Mouse (Mus musculus) layer of hippocampus, postnatal 14 days (tissue): ENCODE measurements around the gene Rpp38. TPM values are rescaled to one million over a fixed set of nuclear protein-coding genes. Genes with fewer than 3 reads are reported as not detected.

ENCODE experiments used
- DNase-seq, 2 experiments: peaks; one replicate each; pipeline ENCODE4 v3.0.0; 2021 to 2022; ENCODE audit warnings: low spot score in 2 of 2, mixed read lengths in 1 of 2
- total RNA-seq, 2 experiments: library from RNA; stranded (reverse); gene quantifications; 2 replicates each; pipeline ENCODE4 v1.2.3; 2021

The Rpp38 gene
- total RNA-seq, 2 experiments from 2014 or later: 7.5 to 9.7 TPM

DNA sequence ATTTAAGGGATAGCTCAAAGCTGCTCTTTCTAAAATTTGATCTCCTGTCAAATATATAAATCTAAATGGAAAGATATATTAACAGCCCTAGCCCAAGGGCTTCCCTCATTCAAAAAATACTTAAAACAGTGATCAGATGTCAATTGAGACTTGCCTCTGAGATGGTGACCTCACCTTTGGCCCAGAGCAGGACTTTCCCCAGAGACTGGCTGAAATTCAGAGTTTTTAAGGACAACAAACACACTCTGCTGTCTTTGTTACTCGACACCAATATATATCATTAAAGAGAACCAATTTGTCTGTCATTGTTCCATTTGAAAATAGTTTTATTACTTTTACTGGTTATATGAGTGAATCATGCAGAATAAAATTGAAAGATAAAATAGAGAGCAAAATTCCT, 42.9 kb downstream of the Rpp38 start:
- DNase-seq: no peak

DNA sequence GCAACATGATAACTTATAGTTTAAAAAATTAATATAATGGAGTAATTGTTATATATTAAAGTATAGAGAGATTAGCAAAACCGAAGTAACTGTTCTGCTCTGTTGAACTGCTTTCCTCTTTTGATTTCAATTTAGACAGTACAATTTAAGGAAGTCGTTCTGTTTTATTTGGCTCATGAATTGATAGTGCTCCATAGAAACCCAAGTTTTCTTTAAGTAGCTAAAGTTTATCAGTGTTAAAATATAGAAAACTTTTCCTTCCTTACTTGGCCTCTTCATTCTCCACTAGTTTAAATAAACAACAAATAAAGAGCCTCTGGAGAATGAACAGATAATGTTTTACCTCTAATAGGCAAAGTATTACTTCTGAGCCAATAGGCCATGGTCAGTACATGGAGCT, 46.2 kb downstream of the Rpp38 start:
- DNase-seq: no peak

DNA sequence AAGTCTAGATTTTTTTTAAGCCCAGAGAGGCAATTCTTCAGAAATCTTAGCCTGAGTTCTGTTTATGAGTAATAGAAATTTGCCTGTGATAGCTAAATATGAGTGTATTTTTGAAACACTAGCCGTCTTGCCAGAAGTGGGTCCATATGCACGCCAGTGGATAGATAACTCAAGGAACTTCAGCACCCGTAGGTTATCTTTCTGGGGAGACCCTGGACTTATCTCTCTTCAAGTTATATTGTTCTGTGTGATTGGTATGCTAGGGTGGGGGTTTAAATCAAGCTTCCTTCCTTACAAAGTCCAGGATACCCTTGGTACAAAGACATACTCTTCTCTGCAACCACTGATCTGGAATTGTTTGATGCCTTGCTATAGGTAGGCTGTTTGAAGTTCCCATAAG, 46.7 kb downstream of the Rpp38 start:
- no peak for DNase-seq

DNA sequence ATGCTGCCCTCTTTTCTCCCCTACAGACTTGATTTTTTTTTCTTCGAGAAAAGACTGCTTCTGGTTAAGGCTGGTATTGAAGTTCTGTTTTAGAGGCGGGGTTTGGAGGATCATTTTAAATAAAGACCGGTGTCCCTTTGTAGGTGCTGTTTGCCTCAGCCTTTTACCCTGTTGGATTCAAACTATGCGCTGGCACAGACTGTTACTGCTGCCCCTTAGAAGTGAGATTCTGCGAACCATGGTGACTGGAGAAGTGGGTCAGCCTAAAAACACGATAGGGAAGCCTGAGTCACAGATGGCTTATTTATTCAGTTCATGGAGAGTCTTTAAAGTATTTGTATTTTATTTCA, 47.3 kb downstream of the Rpp38 start:
- peak in 1 of 2 experiments; percentile 29 for DNase-seq

DNA sequence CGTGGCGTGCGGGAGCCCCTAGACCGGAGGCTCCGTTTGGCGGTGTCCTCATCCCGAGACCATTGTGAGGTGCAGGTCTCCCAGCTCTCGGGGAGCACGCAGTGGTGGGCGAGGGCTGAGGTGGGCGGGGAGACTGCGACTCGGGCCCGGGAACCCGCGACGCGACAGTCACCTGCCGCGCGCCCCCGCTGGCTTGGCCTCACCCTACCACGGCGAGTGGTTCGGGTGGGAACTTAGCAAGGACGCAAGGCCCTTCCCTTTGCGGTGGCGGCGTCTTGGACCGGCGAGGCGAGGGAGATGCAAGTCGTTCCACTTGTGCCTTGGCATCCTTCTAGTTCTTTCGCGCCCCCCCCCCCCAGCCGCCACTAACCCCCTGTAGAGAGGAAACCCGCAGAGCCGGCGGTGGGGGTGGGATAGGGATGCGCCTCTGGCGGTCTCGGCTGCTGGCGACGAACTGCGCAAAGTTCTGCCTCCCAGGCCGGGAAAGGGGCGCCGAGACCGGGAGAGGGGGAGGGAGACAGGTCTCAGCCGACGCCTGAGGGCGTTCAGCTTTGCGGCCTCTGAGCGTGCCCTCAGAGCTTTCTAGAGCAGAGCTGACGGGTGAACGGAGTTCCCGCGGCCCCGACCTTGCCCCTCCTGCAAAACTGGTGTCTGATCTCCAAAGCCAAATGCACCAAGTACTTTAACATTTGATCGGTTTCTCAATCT, 47.8 kb downstream of the Rpp38 start:
- DNase-seq: peak in 1 of 2 experiments; percentile 62

DNA sequence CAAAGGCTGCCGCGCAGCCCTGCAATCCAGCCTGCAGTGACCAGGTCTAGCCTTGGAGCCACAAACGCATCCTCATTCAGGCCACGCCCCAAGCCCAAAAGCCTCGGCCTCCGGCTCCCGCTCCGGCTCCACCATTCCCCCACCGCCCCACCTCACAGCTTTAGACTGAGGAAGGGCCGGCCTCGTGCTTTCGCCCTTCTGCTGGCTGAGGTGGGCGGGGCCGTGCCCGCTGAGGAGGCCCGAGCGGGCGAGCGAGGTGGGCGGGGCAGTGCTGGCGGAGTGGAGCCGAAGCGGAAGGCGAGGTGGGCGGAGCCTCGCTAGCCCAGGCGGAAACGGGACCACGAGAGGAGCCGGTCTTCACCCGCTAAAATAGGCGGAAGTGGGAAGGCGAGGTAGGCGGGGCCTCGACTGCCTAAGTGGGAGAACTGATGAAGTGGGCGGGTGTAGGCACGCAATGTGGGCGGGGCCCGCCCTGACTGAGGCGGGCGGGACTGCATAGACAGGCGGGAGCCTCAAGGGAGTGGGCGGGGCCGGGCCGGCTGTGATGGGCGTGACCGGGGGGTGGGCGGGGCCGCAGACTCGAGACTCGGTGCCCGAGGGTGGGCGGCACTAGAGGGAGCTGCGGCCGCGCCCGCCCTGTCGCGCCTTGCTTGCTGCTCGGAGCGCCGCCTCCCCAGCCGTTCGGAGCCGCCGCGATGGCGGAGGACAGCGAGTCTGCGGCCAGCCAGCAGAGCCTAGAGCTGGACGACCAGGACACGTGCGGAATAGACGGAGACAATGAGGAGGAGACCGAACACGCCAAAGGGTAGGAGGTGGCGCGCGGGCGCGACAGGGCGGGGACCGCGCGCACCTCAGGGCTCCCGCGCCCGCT, 48.6 kb downstream of the Rpp38 start, which contains the start of gene Nmt2:
Gene Nmt2 (plus strand): TSS at position 611 of the 871 bp plus-strand sequence.
- DNase-seq: peak; percentile 98 to 99

DNA sequence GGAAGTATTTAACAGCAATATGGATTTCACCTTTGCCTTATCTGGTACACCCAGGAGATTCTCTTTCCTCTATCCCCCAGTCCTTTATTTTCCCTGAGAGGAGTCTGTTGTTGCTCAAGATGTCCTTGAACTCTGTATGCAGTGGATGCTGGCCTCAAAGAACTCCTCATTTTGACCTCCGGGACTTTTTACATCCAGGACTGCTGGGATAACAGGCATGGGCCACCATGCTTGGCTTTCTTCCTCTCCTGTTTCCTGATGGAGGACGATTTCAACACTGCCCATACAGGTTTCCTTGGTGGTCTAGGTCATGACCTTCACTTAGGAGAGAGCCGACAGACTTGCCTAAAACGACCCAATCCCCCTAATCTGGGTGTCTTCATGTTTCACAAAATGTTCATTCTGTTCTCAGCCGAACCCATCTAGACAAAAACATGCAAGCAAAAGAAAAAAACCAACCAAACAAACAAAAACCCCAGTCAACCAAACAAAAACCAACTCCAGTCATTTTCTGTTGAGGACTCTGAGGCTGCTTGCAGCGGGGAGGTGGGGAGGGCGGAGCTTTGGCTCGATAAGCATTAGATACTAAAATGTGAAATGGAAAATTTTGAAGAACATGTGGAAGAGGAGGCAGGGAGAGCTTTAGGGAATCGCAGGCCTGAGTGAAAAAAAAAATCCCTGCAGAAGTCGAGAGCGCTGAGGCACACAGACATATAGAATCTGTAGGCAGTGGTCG, 49.4 kb downstream of the Rpp38 start:
- DNase-seq: no peak

DNA sequence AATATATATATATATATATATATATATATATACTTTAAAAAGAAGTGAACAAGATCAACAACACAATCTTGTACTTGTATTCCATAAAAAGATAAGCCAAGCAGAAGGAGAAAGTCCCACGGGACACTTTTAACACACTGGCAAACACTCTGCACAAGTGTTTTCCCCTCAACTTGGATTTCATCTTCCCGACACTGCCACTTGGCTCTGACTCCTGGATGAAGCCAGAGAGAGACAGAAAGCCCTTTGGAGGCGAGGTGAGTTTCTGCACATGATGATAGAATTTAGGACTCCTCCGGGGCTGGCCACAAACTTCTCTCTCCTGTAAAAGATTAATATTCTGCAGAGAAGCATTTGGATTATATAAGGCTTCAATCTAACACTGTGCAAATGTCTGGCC, 51.1 kb downstream of the Rpp38 start:
- DNase-seq: no peak

Other genes starting within 250 kb of the Rpp38 start
- 10 to 100 TPM; 62.1 to 65.9 TPM for gene Fam171a1, start 218.4 kb downstream of the Rpp38 start, total RNA-seq
- gene Nmt2, start 48.4 kb downstream of the Rpp38 start, total RNA-seq: 10 to 100 TPM; 71.5 to 73.1 TPM
- 1 to 10 TPM; 1.6 to 1.9 TPM for gene Acbd7, start 3.5 kb upstream of the Rpp38 start, total RNA-seq
- gene Olah, start 64.6 kb upstream of the Rpp38 start, total RNA-seq: not detected
- 1 to 10 TPM; 5.5 to 5.9 TPM for gene Meig1, start 90.0 kb upstream of the Rpp38 start, total RNA-seq
- gene Dclre1c, start 91.5 kb upstream of the Rpp38 start, total RNA-seq: 10 to 100 TPM in 1 of 2 experiments, 1 to 10 TPM in 1; 9.8 to 12.9 TPM
- 1 to 10 TPM; 3.2 to 3.4 TPM for gene Suv39h2, start 142.4 kb upstream of the Rpp38 start, total RNA-seq
- 1 to 10 TPM; 5.0 to 6.9 TPM for gene Gm45902, start 180.1 kb upstream of the Rpp38 start, total RNA-seq
- 10 to 100 TPM; 42.3 to 47.7 TPM for gene Hspa14, start 180.2 kb upstream of the Rpp38 start, total RNA-seq
- 1 to 10 TPM in 1 of 2 experiments, under 1 TPM in 1; 0.99 to 2.0 TPM for gene Cdnf, start 180.4 kb upstream of the Rpp38 start, total RNA-seq
- gene Fam107b, start 237.8 kb upstream of the Rpp38 start, total RNA-seq: 10 to 100 TPM; 24.5 to 26.5 TPM